ENCODE assay signal across 7 mouse cellular contexts in the genomic region with DNA sequence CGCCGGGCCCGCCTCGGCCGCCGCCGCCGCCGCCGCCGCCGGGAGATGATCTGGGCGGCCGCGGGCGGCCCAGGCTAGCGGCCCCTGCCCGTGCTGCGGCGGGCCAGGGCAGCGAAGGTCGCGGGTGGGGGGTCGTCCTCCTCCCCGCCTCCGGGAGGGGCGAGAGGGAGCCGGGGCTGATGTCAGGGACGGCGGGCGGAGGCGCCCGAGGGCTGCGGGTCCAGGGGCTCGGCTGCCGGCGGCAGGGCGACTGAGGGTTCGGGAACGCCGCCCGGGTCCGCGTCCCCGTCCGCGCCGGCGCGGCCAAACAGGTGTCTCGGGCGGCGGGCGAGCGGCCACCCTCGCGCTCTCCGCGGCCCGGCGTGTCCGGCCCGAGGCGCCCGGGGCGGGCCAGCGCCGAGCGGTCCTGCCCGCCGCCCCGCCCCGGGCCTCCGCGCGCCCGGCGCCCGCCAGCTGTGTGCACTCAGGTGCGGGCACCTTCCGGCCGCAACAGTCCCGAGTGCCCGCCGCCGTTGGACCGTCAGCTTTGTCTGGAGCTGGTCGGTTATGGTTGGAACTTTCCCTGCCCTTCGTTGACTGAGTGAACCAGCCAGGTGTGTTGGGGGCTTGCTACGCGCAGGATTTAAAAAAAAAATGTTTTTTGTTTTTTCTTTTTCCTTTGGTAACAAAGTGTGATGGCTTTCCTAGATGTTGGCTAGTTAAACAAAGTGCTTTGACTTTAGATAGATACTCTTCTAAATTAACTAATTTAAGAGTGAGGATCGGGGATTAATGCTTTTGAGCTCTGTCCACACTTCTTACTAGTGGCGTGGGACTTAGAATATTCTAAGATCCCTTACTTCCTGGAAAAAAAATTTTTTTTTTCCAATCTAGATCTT. TPM values are rescaled to one million over a fixed set of nuclear protein-coding genes. Genes with fewer than 3 reads are reported as not detected.
DNase-seq lines count a peak whose midpoint lies in the region; ATAC-seq and TF ChIP-seq lines count a peak whose summit lies in the region.

A gene (plus strand): TSS at position 41 of the 878 bp plus-strand sequence.

- WGBS in embryonic facial prominence, embryonic 15.5 days = 1% methylated on average over 55 of the region's 93 CpGs
- under 1% methylated on average over 55 of the region's 93 CpGs for WGBS in spleen, adult 2 months

- peak within 1 kb of the TSS; percentile 85 for H3K4me3 ChIP-seq in embryonic facial prominence, embryonic 15.5 days (replicated peaks)
- H3K4me3 ChIP-seq in spleen, adult 2 months (ENCODE audit: extremely low read depth, insufficient read depth, insufficient read length) = peak within 1 kb of the TSS; percentile 81

- peak; percentile 71 for ATAC-seq in embryonic facial prominence, embryonic 15.5 days (ENCODE audit: insufficient number of reproducible peaks, low FRiP score, low TSS enrichment, low read depth)

- peak within 1 kb of the TSS; percentile 61 for H3K4me2 ChIP-seq in embryonic facial prominence, embryonic 15.5 days (replicated peaks)

- H3K36me3 ChIP-seq in embryonic facial prominence, embryonic 15.5 days = no peaks in the 10 kb centered on the region
- H3K36me3 ChIP-seq in spleen, adult 2 months (ENCODE audit: control insufficient read depth, insufficient read depth, low read length) = no peaks in the 10 kb centered on the region

- peak within 1 kb of the TSS; percentile 96 for H3K27ac ChIP-seq in embryonic facial prominence, embryonic 15.5 days (replicated peaks)
- peak within 1 kb of the TSS; percentile 99 for H3K27ac ChIP-seq in spleen, adult 2 months (ENCODE audit: insufficient read depth, low read length)

- TF ChIP-seq CTCF in spleen, adult 2 months (IDR thresholded peaks at IDR 0.05; ENCODE audit: extremely low read depth, insufficient read depth, insufficient read length, insufficient replicate concordance) = no peak

- no peaks in the 10 kb centered on the region for H3K9me3 ChIP-seq in embryonic facial prominence, embryonic 15.5 days (replicated peaks)

- no peak for TF ChIP-seq POLR2A in spleen, adult 2 months (IDR thresholded peaks at IDR 0.05; ENCODE audit: low read depth, low read length)

- DNase-seq in CD4-positive helper T cell, adult 2 months (ENCODE audit: low read depth, low spot score) = peak; percentile 65
- DNase-seq in MN1 (ENCODE audit: low spot score) = peak; percentile 49
- DNase-seq in heart, postnatal 14 days = peak in 1 of 2 experiments; percentile 72
- peak; percentile 61 to 78 for DNase-seq in kidney, postnatal 4 days
- DNase-seq in lung, postnatal 25 days (ENCODE audit: low spot score) = peak; percentile 46
- DNase-seq in spleen, adult 2 months (ENCODE audit: low read depth in 1 of 2, low spot score in 2 of 2) = peak; percentile 25 to 70

- H3K4me1 ChIP-seq in embryonic facial prominence, embryonic 15.5 days = peaks cover 22% of the 10 kb centered on the region
- peaks cover 20% of the 10 kb centered on the region for H3K4me1 ChIP-seq in spleen, adult 2 months (ENCODE audit: control insufficient read depth, insufficient read depth, insufficient read length)

- no peaks in the 10 kb centered on the region for H3K27me3 ChIP-seq in embryonic facial prominence, embryonic 15.5 days
- H3K27me3 ChIP-seq in spleen, adult 2 months (ENCODE audit: control insufficient read depth, insufficient read depth, low read length) = no peaks in the 10 kb centered on the region

- peak within 1 kb of the TSS; percentile 84 for H3K9ac ChIP-seq in embryonic facial prominence, embryonic 15.5 days

- intact Hi-C loops in heart, postnatal 14 days (cut with DNase I) = loop anchor here (2.0 to 10.0 kb wide), 4 partner anchors 113 to 342 kb away; no protein-coding TSS in a partner anchor

RNA-seq across cellular contexts. Expression of the gene that starts here (rescaled TPM):
- polyA plus RNA-seq in embryonic facial prominence, embryonic 15.5 days (2015; fragmentation: Nextera tagmentation; extraction: Ambion mirVana) = 2.6 and 3.2 TPM in 2 replicates
- 10 to 100 TPM; 16.8 to 17.4 TPM for total RNA-seq in heart, postnatal 14 days (2021)
- 3.1 and 3.5 TPM in 2 replicates for polyA plus RNA-seq in spleen, adult 2 months (2012; rRNA removed)
